Mouse (Mus musculus) c-Kit-negative CD71-positive TER-119-positive erythroid progenitor cells, embryonic 14.5 days (primary cell): ENCODE measurements around the gene Gigyf1.

Experiments
- DNase-seq: peaks from one replicate; pipeline ENCODE4 v3.0.0-alpha.2; 2013; ENCODE audit warnings: low read depth, low spot score

Gene Gigyf1

DNA sequence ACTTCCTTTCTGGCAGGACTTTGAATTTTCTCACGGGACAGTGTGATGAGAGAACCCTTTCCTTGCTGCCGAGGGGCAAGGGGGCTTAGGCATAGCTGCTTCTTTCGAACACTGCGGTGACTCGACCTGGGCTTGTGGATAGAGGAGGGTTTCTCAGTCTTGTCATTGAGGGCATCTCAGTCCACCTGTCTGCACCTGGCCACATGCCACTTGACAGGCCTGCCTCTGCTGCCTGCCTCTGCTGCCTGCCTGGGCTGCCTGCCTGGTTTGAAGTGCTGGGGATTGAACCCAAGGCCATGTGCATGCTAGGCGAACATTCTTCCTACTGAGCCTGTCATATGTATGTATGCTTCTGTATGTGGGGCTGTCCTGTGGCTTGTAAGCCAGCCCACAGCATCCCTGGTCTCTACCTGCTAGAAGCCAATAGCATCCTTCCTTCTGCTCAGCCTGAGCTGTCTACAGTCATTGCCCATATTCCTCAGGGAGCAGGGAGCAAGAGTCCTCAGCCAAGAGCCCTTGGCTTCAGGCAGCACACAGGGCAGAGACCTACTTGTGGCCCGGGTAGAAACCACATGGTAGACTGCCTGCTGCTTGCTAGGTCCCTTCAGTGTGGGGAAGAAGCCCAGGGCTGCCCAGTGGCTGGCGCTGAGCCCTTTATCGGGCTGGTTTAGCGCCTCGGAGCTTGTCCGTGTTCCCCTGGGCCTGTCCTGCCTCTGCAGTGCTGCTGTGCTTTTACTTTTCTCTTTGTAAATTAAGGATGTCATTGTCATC lies 4.2 kb upstream of the Gigyf1 start:
- DNase-seq = no peak

DNA sequence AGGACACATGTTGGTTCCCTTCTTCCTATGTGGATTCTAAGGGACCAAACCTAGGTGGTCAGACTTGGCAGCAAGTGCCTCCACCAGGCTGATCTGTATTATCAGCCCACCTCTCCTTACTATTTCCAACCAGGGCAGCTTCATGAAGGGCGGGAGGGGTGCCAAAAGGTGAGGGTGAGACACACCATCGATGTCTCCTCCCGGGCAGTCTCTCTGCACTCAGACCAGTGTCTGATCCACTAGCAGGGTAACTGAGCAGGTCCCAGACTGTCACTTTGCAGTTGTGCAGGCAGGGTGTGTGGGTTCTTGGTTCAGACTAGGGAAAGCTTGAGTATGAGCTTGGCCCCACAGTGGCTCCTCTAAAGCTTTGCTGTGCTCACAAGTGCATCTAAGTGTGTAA lies 3.5 kb upstream of the Gigyf1 start:
- DNase-seq = no peak

DNA sequence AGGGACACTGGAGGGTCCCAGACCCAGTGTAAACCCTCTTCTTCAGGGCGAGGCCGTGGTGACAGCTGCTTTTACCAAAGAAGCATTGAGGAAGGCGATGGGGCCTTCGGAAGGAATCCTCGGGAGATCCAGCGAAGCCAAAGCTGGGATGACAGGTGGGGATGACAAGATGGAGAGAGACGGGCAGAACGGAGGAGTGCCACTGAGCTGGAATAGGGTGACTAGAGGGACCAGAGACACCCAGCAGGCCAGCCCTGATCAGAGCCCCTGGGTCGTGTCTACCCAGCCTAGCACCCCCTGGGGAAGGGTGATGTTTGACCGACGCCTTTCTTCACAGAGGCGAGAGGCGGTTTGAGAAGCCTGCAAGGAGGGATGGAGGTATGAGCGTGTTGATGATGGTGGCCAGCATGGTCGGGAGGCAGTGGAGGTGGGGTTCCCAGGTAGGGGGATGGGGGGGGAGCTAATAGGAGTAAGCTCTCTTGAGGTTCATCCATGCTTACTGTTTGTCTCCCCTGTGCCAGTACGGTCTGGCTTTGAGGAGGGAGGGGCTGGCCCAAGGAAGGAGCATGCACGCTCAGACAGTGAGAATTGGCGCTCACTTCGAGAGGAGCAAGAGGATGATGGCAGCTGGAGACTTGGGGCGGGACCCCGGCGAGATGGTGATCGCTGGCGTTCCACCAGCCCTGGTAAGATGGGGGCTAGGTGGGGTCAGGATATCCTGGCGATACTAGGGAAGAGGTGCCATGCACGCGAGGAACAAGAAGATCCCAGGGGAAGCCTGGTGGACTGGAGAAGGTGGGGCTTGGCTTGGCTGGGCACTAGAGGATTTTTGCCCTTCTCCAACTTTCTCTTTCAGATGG lies 1.6 kb downstream of the Gigyf1 start:
- no peak for DNase-seq

- no peak for DNase-seq
Measured at GRCm38 (mm10) chr5:137521861-137522260, 3.5 kb downstream of the Gigyf1 start.

DNA sequence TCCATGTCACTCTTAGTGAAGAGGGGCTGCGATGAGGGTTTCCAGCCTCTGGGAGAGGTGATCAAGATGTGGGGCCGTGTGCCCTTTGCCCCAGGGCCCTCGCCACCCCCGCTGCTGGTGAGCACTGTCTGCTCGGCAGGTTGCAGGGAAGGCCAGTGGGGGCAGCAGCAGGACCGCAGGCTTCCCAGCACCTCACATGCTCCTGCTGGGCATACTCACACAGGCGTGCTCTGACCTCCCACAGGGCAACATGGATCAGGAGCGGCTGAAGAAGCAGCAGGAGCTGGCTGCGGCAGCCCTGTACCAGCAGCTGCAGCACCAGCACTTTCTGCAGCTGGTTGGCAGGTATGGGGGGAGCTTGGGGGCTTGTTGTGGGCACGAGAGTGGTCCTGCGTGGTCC lies 4.4 kb downstream of the Gigyf1 start:
- DNase-seq = no peak

- no peak for DNase-seq
Measured at GRCm38 (mm10) chr5:137523396-137524250, 5.3 kb downstream of the Gigyf1 start.

- no peak for DNase-seq
Measured at GRCm38 (mm10) chr5:137524251-137524515, 5.8 kb downstream of the Gigyf1 start.

DNA sequence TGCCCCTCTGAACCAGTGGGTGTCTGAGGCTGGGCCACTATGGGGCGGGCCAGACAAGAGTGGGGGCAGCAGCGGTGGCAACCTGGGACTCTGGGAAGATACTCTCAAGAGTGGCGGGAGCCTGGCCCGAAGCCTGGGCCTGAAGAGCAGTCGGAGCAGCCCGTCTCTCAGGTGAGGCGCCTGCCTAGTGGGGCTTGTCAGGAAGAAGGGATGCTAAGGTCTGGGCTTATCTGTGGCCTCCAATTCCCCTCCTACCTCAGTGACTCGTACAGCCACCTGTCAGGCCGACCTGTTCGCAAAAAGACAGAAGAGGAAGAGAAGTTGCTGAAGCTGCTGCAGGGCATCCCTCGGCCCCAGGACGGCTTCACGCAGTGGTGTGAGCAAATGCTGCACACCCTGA lies 6.3 kb downstream of the Gigyf1 start:
- DNase-seq = no peak

- DNase-seq = no peak
Measured at GRCm38 (mm10) chr5:137525511-137525910, 7.2 kb downstream of the Gigyf1 start.

GRCm38 (mm10) chr5:137526192-137526936 lies 8.0 kb downstream of the Gigyf1 start:
- no peak for DNase-seq

GRCm38 (mm10) chr5:137527413-137527812 lies 9.1 kb downstream of the Gigyf1 start:
- no peak for DNase-seq

- DNase-seq = no peak
Measured at GRCm38 (mm10) chr5:137528247-137528968, 10.1 kb downstream of the Gigyf1 start.

GRCm38 (mm10) chr5:137529221-137529995 lies 11.1 kb downstream of the Gigyf1 start:
- no peak for DNase-seq

GRCm38 (mm10) chr5:137530075-137530474 lies 11.7 kb downstream of the Gigyf1 start:
- no peak for DNase-seq

DNA sequence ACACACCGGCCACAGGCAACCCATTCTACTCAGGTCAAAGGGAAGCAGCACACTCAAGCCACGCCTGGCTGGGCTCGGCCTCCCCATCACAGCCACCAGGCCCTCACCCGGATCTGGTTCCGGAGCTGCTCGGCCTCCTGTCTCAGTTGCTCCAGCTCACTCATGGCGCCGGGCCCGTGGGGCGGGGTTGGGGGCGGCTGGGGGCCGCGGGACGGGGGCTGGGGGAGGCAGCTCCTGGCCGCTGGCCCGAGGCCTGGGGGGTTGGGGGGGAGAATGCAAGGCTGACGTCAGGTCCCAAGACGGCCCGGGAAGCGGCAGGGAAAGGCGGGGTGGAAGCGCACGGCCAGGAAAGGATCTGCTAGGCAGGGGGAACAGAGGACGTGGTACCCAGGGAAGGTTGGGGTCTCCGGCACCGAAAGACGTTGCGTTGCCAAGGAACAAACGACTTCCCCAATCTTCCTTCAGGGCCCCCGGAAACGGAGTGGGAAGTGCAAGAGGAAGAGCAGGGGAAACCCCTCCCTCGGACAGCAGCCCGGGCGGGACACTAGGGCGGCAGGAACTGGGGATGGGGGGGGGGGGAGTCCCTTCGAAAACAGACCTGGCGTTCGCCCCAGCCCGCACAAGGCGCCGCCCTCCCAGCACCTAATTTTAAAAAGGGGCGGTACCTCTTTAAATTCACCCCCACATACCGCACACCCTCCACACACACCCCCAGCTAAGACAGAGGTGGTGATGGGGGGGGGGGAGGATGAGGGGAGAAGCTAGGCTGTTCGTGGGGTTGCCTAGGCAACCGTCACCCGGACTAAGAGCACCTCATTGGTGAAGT lies 12.5 kb downstream of the Gigyf1 start:
- no peak for DNase-seq

DNA sequence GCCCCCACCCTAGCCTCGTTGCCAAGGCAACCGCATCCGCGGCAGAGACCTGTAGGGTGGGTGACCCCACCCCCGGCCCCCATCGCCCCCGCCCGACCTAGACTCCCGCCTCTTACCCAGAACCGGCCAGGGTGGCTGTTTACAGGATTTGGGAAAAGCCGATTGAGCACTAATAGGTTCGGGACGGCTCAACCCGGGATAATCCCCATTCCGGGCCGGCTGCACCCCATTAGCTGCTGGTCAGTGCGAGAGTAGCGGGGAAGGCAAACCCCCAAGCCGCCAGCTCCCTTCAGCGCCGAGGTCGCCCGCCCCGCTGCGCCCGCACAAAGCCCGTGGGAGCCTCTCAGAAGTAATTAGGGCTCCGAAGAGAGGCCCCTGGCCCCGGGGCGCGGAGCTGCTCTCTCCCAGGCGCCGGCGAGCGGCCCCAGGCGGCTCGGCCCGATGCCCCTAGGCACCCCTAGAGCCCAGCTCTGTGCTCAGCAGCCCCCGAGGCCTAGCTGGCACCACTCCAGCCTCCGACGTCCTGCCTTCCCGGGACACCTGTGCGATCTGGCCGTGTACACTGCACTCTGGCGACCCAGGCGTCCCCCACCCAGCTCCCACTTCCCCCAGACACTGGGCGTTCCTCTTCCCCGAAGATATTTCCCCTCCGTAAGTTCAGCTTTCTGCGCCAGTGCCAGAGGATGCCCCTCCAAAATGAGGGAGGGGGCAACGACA lies 13.2 kb downstream of the Gigyf1 start:
- DNase-seq = no peak

- no peak for DNase-seq
Measured at GRCm38 (mm10) chr5:137532131-137532807, 13.9 kb downstream of the Gigyf1 start.

DNA sequence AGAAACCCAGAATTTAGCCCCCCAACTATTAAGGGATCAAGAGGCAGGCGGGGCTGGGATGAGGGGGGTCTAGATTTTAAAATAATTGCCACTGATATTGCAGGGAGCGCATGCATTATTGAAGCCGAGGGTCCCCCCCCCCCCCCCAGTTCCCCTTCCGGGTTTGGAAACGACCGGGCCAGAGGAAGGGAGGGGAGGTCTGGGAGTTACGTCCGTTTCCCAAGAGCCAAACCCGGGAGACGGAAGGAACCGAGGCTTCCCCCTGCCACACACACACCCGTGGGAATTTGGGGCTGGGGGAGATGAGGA lies 14.4 kb downstream of the Gigyf1 start:
- no peak for DNase-seq
